Mouse (Mus musculus): ENCODE measurements at regions not wholly inside any gene's neighbourhood (a gene's known extent, or its start where the extent isn't known, plus 50 kb on each side); places are given as distances from the start of the nearest gene placed in this dataset.

- Histone ChIP-seq H3K9ac (no peak overlapping the region), H3K4me1 (peaks cover 7% of the 10 kb centered on the region), H3K27me3 (0 out of 2 replicates have a peak, but pooled peaks cover 2% of the 10 kb centered on the region), H3K9me3 (replicated peaks) (no peaks in the 10 kb centered on the region), H3K4me3 (replicated peaks) (no peak overlapping the region), H3K27ac (replicated peaks) (no peak overlapping the region), H3K36me3 (no peaks in the 10 kb centered on the region), H3K4me2 (replicated peaks) (no peak overlapping the region)
- peak; percentile 80 for ATAC-seq (ENCODE audit: insufficient number of reproducible peaks, low FRiP score, low TSS enrichment, low read depth)
- WGBS: 81% methylated on average over 24 of the region's 24 CpGs
Measured at GRCm38 (mm10) chr10:117558891-117559614, 70.2 kb upstream of the Cpm start.

GRCm38 (mm10) chr10:117558292-117558800 lies 71.0 kb upstream of the Cpm start:
- Histone ChIP-seq H3K36me3 (no peaks in the 10 kb centered on the region), H3K4me3 (replicated peaks) (no peak overlapping the region), H3K27me3 (0 out of 2 replicates have a peak, but pooled peaks cover 2% of the 10 kb centered on the region), H3K4me1 (peaks cover 8% of the 10 kb centered on the region), H3K9ac (no peak overlapping the region), H3K27ac (replicated peaks) (no peak overlapping the region), H3K9me3 (replicated peaks) (no peaks in the 10 kb centered on the region), H3K4me2 (replicated peaks) (no peak overlapping the region)
- WGBS: 79% methylated on average over 5 of the region's 5 CpGs
- no peak for ATAC-seq (ENCODE audit: insufficient number of reproducible peaks, low FRiP score, low TSS enrichment, low read depth)

DNA sequence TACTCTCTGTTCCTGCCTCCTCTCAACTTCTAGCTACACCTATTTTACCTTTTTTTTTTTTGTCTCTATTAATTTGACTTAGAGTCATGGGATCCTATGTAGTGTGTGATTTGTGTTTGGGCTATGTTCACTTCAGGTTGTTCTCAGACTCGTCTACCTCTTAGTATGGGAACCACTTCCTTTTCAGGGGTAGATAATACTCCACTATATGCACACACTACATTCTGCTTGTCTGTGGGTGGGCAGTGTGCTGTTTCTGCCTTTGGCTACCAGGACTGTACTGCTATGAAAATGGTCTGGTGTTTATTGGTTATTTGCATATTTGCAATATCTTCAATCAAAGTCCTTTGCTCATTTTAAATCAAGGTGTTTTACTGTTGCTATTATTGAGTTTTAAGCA lies 71.6 kb upstream of the Cpm start:
- Histone ChIP-seq H3K4me1 (peaks cover 15% of the 10 kb centered on the region), H3K4me2 (replicated peaks) (no peak overlapping the region)
- WGBS: 80% methylated on average over 1 of the region's 1 CpGs

DNA sequence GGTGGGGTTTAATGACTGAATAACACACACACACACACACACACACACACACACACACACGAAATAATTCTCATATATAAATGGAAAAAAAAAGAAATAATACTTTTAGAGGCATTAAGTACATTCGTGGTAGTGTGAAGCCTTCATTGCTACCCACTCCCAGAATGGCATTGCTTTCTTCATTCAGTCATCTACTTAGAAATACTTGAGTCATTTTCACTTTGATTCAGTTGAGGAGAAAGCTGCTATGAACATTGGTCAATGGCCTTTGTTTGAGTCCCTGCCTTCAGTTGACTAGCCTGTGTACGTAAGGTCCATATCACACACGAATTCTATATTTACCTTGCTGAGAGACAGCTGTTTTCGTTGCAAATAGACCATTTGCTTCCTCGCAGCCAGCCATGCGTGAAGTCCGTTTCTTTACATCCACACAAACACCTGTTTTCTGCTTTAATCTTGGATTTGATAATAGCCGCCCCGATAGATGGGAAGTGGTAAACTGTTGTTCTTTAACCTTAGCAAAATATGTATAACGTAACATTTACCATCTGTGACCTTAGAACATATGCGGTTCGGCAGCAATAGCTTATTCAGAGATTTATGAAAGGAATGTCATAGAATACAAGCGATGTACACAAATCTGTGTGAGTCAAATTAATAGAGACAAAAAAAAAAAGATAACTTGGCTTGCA lies 72.3 kb upstream of the Cpm start:
- Histone ChIP-seq H3K27me3 (0 out of 2 replicates have a peak, but pooled peaks cover 2% of the 10 kb centered on the region), H3K27ac (replicated peaks) (no peak overlapping the region), H3K9me3 (replicated peaks) (no peaks in the 10 kb centered on the region), H3K4me1 (peaks cover 18% of the 10 kb centered on the region), H3K36me3 (no peaks in the 10 kb centered on the region), H3K4me2 (replicated peaks) (no peak overlapping the region), H3K4me3 (replicated peaks) (no peak overlapping the region), H3K9ac (no peak overlapping the region)
- WGBS: 63% methylated on average over 14 of the region's 14 CpGs
- no peak for ATAC-seq (ENCODE audit: insufficient number of reproducible peaks, low FRiP score, low TSS enrichment, low read depth)

More for the DNA sequence above, 71.6 kb upstream of the Cpm start:
- Histone ChIP-seq H3K27ac (replicated peaks) (no peak overlapping the region), H3K9ac (no peak overlapping the region), H3K9me3 (replicated peaks) (no peaks in the 10 kb centered on the region), H3K27me3 (0 out of 2 replicates have a peak, but pooled peaks cover 2% of the 10 kb centered on the region), H3K4me3 (replicated peaks) (no peak overlapping the region), H3K36me3 (no peaks in the 10 kb centered on the region)
- ATAC-seq (ENCODE audit: insufficient number of reproducible peaks, low FRiP score, low TSS enrichment, low read depth): no peak

DNA sequence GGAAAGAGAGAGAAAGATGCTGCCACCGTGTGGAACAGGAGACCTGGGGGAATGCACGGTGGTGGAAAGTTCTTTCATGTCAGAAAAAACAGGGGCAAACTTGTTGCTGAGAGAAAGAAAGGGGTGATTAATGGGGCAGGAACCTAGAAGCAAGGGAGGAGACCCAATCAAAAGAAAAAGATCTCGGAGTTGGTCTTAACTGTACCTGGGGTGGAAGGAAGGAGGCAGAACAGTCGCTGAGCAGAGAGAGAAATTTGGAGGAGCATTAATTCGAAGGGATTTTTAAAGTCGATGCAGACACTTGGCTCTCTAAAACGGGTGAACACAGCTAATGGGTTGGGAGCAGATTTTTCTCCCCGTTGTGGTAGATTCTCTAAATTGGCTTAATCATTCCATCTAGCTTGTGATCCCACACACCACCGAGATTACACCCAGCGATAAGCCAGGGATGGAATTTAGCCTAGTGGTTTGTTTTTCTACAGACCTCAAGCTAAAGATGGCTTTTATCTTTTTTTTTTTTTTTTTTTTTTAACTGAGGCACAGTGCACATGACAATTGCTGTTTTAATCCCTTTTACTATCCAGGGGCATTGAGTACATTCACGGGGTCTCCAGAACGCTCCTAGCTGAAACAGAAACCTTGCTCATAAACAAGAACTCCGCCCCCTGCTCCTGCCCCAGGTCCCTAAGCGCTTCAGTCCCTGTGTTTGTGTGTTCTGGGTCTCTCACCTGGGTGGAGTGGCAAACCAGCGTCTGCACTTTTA lies 73.1 kb upstream of the Cpm start:
- Histone ChIP-seq H3K27me3 (0 out of 2 replicates have a peak, but pooled peaks cover 2% of the 10 kb centered on the region), H3K4me2 (replicated peaks) (peak overlapping the region; percentile 21; the same call in 1 of the 2 replicates), H3K9me3 (replicated peaks) (no peaks in the 10 kb centered on the region), H3K36me3 (no peaks in the 10 kb centered on the region), H3K4me1 (peaks cover 18% of the 10 kb centered on the region), H3K4me3 (replicated peaks) (no peak overlapping the region), H3K27ac (replicated peaks) (no peak overlapping the region), H3K9ac (no peak overlapping the region)
- WGBS: 34% methylated on average over 15 of the region's 15 CpGs
- no peak for ATAC-seq (ENCODE audit: insufficient number of reproducible peaks, low FRiP score, low TSS enrichment, low read depth)

GRCm38 (mm10) chr10:117555542-117555941 lies 73.8 kb upstream of the Cpm start:
- H3K4me1 ChIP-seq: peaks cover 18% of the 10 kb centered on the region
- no peak overlapping the region for H3K9ac ChIP-seq
- H3K9me3 ChIP-seq (replicated peaks): no peaks in the 10 kb centered on the region
- no peak overlapping the region for H3K4me3 ChIP-seq (replicated peaks)
- 0 out of 2 replicates have a peak, but pooled peaks cover 2% of the 10 kb centered on the region for H3K27me3 ChIP-seq
- no peak for ATAC-seq (ENCODE audit: insufficient number of reproducible peaks, low FRiP score, low TSS enrichment, low read depth)
- no peak overlapping the region for H3K4me2 ChIP-seq (replicated peaks)
- 82% methylated on average over 10 of the region's 10 CpGs for WGBS
- no peak overlapping the region for H3K27ac ChIP-seq (replicated peaks)
- H3K36me3 ChIP-seq: no peaks in the 10 kb centered on the region

DNA sequence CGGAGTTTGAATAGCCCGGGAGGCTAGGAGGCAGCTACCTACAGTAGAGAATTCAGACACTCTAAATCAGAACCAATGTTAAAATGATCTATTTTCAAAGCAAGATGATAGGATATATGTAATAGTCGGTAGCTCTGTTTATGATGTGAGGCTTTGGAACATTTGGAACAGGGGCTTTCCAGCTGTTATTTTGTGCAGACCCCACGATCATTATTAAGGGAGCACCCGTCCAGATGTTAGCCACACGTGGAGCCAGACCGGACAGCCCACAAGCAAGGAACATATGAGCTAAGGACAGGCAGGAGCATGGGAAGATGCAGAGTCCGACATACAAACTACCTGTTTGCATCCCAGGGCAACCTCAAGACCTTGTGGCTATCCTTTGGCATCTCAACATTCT lies 74.3 kb upstream of the Cpm start:
- Histone ChIP-seq H3K4me1 (peaks cover 15% of the 10 kb centered on the region), H3K9ac (no peak overlapping the region), H3K9me3 (replicated peaks) (no peaks in the 10 kb centered on the region), H3K36me3 (no peaks in the 10 kb centered on the region), H3K27ac (replicated peaks) (no peak overlapping the region), H3K4me2 (replicated peaks) (no peak overlapping the region), H3K4me3 (replicated peaks) (no peak overlapping the region), H3K27me3 (0 out of 2 replicates have a peak, but pooled peaks cover 2% of the 10 kb centered on the region)
- ATAC-seq (ENCODE audit: insufficient number of reproducible peaks, low FRiP score, low TSS enrichment, low read depth): no peak
- 69% methylated on average over 8 of the region's 8 CpGs for WGBS

GRCm38 (mm10) chr10:117554533-117554932 lies 74.8 kb upstream of the Cpm start:
- ATAC-seq (ENCODE audit: insufficient number of reproducible peaks, low FRiP score, low TSS enrichment, low read depth): no peak
- H3K4me2 ChIP-seq (replicated peaks): no peak overlapping the region
- 60% methylated on average over 6 of the region's 6 CpGs for WGBS

GRCm38 (mm10) chr10:117553211-117554186 lies 75.8 kb upstream of the Cpm start:
- Histone ChIP-seq H3K4me1 (peaks cover 11% of the 10 kb centered on the region), H3K27me3 (no peaks in the 10 kb centered on the region), H3K4me2 (replicated peaks) (no peak overlapping the region), H3K4me3 (replicated peaks) (no peak overlapping the region), H3K27ac (replicated peaks) (peak overlapping the region; percentile 18), H3K36me3 (no peaks in the 10 kb centered on the region), H3K9ac (no peak overlapping the region), H3K9me3 (replicated peaks) (no peaks in the 10 kb centered on the region)
- no peak; the same call in 1 of the 2 replicates for ATAC-seq (ENCODE audit: insufficient number of reproducible peaks, low FRiP score, low TSS enrichment, low read depth)
- 53% methylated on average over 15 of the region's 15 CpGs for WGBS

More at GRCm38 (mm10) chr10:117554533-117554932, 74.8 kb upstream of the Cpm start:
- no peaks in the 10 kb centered on the region for H3K9me3 ChIP-seq (replicated peaks)
- peaks cover 11% of the 10 kb centered on the region for H3K4me1 ChIP-seq
- no peaks in the 10 kb centered on the region for H3K36me3 ChIP-seq
- H3K4me3 ChIP-seq (replicated peaks): no peak overlapping the region
- H3K27me3 ChIP-seq: 0 out of 2 replicates have a peak, but pooled peaks cover 2% of the 10 kb centered on the region
- H3K27ac ChIP-seq (replicated peaks): no peak overlapping the region
- no peak overlapping the region for H3K9ac ChIP-seq

DNA sequence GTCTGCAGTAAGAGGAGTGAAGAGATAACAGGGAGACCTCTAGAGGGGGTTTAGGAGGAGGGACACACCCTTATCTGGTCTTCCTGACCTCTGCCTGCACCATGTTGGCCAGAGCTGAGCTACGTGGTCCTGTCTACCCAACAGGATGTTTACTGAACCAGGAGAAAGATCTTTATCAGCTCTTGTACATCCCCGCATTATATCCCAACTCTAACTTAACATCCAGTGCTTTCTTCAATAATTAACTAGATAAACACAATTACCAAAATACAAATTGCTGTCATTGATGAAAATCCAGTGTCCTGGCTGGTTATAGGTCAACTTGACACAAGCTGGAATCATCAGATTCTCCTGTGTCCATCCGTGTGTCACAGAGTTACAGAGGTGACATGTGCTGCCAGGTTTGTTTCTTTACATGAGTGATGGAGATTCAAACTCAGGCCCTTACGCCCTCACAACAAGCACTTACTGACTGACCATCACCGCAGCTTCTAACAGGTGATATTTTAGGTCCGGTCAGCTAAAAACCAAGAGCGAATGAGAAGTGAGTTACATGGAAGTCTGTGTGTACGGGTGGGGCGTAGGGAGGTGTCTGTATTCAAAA lies 77.1 kb upstream of the Cpm start:
- Histone ChIP-seq H3K9ac (no peak overlapping the region), H3K4me3 (replicated peaks) (no peak overlapping the region), H3K9me3 (replicated peaks) (no peaks in the 10 kb centered on the region), H3K27ac (replicated peaks) (no peak overlapping the region), H3K27me3 (no peaks in the 10 kb centered on the region), H3K36me3 (no peaks in the 10 kb centered on the region), H3K4me2 (replicated peaks) (no peak overlapping the region), H3K4me1 (peaks cover 14% of the 10 kb centered on the region)
- WGBS: 89% methylated on average over 9 of the region's 9 CpGs
- no peak for ATAC-seq (ENCODE audit: insufficient number of reproducible peaks, low FRiP score, low TSS enrichment, low read depth)
